Mouse (Mus musculus) testis, adult 2 months (tissue): ENCODE data around the gene Cnpy2.

ENCODE experiments used
- CTCF ChIP-seq: fragments of 200-500 bp; IDR thresholded peaks from 2 replicates; pipeline ENCODE4 v1.5.1; 2012; ENCODE audit warnings: low read depth, mild to moderate bottlenecking, inconsistent platforms, low read length, moderate library complexity; ENCODE audit not compliant: control insufficient read depth, insufficient read depth, insufficient replicate concordance
- POLR2A ChIP-seq: fragments of 200-500 bp; IDR thresholded peaks from 2 replicates; pipeline ENCODE4 v1.6.1; 2012; ENCODE audit warnings: low read depth, mild to moderate bottlenecking, inconsistent platforms, low read length, moderate library complexity; ENCODE audit not compliant: control insufficient read depth

- no peak for TF ChIP-seq POLR2A
- TF ChIP-seq CTCF = no peak
Observed at GRCm38 (mm10) chr10:128282886-128283450, 39.3 kb upstream of the Cnpy2 start.
